Comparison of ENCODE assay signal across 9 mouse cellular contexts in the genomic region with DNA sequence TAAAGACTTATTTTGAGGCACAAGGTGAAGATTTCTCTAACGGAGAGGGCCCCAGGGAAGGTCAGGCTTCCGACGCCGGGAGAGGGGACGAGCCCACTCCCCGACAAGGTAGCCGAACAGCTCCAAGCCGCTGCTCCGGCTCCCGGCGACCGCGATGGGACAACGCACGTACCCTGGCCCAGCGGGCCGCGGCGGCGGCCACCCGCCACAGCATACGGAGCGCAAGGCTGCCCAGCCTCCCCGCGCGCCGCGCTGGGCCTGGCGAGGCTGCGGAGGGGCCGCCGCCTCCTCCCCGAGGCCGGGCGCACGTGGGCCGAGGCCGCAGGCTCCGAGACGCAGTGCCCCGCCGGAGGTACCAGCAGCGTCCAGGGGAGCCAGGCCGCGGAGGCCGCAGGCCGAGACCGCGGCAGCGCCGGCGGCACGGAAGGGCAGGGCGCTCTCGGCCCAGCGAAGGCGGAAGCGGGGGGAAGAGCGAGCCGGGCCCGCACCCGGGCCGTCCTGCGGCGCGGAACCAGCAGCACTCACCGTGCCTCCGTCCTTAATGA. TPM values are rescaled to one million over a fixed set of nuclear protein-coding genes. Genes with fewer than 3 reads are reported as not detected.
DNase-seq lines count a peak whose midpoint lies in the region; ATAC-seq and TF ChIP-seq lines count a peak whose summit lies in the region.
"Had no signal": no experiment of that assay in that cellular context is flagged by ENCODE, and none has a peak within 500 bp of the region (broad histone marks: within the 10 kb centered on the region; RNA-seq: fewer than 3 reads in every experiment).

No protein-coding gene starts in this region.

- peak overlapping the region; percentile 52 for H3K27ac ChIP-seq in kidney, adult 2 months (ENCODE audit: insufficient read depth, low read depth, low read length)
- peak overlapping the region; percentile 93 for H3K27ac ChIP-seq in embryonic facial prominence, embryonic 13.5 days
- peak overlapping the region; percentile 97 for H3K27ac ChIP-seq in hindbrain, embryonic 13.5 days
- peak overlapping the region; percentile 68 for H3K27ac ChIP-seq in liver, embryonic 14.5 days
- peak overlapping the region; percentile 97 for H3K27ac ChIP-seq in stomach, embryonic 14.5 days (ENCODE audit: low read length)

- ATAC-seq in G1E (ENCODE audit: extremely low read depth, insufficient number of reproducible peaks, low FRiP score, poor library complexity, severe bottlenecking): no peak; the same call in 1 of the 2 replicates
- ATAC-seq in embryonic facial prominence, embryonic 13.5 days (ENCODE audit: insufficient number of reproducible peaks, insufficient read depth, low FRiP score, low TSS enrichment, low read depth): peak; percentile 80
- peak; percentile 91 for ATAC-seq in hindbrain, embryonic 13.5 days (ENCODE audit: low FRiP score)
- peak; percentile 80 for ATAC-seq in liver, embryonic 14.5 days (ENCODE audit: insufficient read depth)
- peak; percentile 85 for ATAC-seq in stomach, embryonic 14.5 days (ENCODE audit: insufficient number of reproducible peaks, insufficient read depth, low FRiP score, low read depth)

- H3K4me2 ChIP-seq in embryonic facial prominence, embryonic 13.5 days: peak overlapping the region; percentile 64
- H3K4me2 ChIP-seq in hindbrain, embryonic 13.5 days: peak overlapping the region; percentile 64
- peak overlapping the region; percentile 74 for H3K4me2 ChIP-seq in liver, embryonic 14.5 days (ENCODE audit: low read depth)
- H3K4me2 ChIP-seq in stomach, embryonic 14.5 days (replicated peaks; ENCODE audit: low read depth, low read length): peak overlapping the region; percentile 79

- TF ChIP-seq POLR2A in kidney, adult 2 months (IDR thresholded peaks at IDR 0.05; ENCODE audit: low read depth, low read length): no peak

- H3K9ac ChIP-seq in embryonic facial prominence, embryonic 13.5 days: peak overlapping the region; percentile 98
- peak overlapping the region; percentile 96 for H3K9ac ChIP-seq in hindbrain, embryonic 13.5 days
- H3K9ac ChIP-seq in liver, embryonic 14.5 days (replicated peaks): peak overlapping the region; percentile 89
- H3K9ac ChIP-seq in stomach, embryonic 14.5 days (replicated peaks; ENCODE audit: low read depth, low read length): peak overlapping the region; percentile 92

- peak overlapping the region; percentile 87 for H3K4me3 ChIP-seq in kidney, adult 2 months (ENCODE audit: insufficient read depth, low read depth, low read length)
- peak overlapping the region; percentile 99 for H3K4me3 ChIP-seq in G1E (ENCODE audit: low read depth, low read length)
- peak overlapping the region; percentile 96 for H3K4me3 ChIP-seq in embryonic facial prominence, embryonic 13.5 days
- H3K4me3 ChIP-seq in hindbrain, embryonic 13.5 days: peak overlapping the region; percentile 94
- peak overlapping the region; percentile 76 to 88 for H3K4me3 ChIP-seq in liver, embryonic 14.5 days (ENCODE audit: insufficient read depth in 1 of 2, low read depth in 2 of 2, low read length in 2 of 2)
- H3K4me3 ChIP-seq in stomach, embryonic 14.5 days (ENCODE audit: low read depth, low read length): peak overlapping the region; percentile 74

- no peak for TF ChIP-seq CTCF in kidney, adult 2 months (conservative IDR thresholded peaks at IDR 0.05; ENCODE audit: insufficient read depth, insufficient read length, low read depth, low read length)
- no peak for TF ChIP-seq CTCF in G1E (IDR thresholded peaks at IDR 0.05; ENCODE audit: low read depth, low read length)
- no peak for TF ChIP-seq CTCF in liver, embryonic 14.5 days (IDR thresholded peaks at IDR 0.05; ENCODE audit: low read depth)

- H3K9me3 ChIP-seq in G1E (replicated peaks): no peaks in the 10 kb centered on the region
- no peaks in the 10 kb centered on the region for H3K9me3 ChIP-seq in embryonic facial prominence, embryonic 13.5 days
- H3K9me3 ChIP-seq in hindbrain, embryonic 13.5 days: no peaks in the 10 kb centered on the region
- H3K9me3 ChIP-seq in liver, embryonic 14.5 days (ENCODE audit: control insufficient read depth, low read length): no peaks in the 10 kb centered on the region
- H3K9me3 ChIP-seq in stomach, embryonic 14.5 days (ENCODE audit: control insufficient read depth, low read depth, low read length): no peaks in the 10 kb centered on the region

- H3K4me1 ChIP-seq in kidney, adult 2 months (ENCODE audit: control insufficient read depth, insufficient read depth, low read length): peaks cover 19% of the 10 kb centered on the region; the same call in 1 of the 2 replicates
- H3K4me1 ChIP-seq in G1E (ENCODE audit: insufficient read depth, low read depth, low read length): peaks cover 44% of the 10 kb centered on the region
- H3K4me1 ChIP-seq in embryonic facial prominence, embryonic 13.5 days: peaks cover 32% of the 10 kb centered on the region
- peaks cover 40% of the 10 kb centered on the region for H3K4me1 ChIP-seq in hindbrain, embryonic 13.5 days (replicated peaks)
- H3K4me1 ChIP-seq in liver, embryonic 14.5 days (replicated peaks; ENCODE audit: control insufficient read depth in 2 of 2, insufficient read depth in 2 of 2, low read length in 1 of 2): peaks cover 24 to 35% of the 10 kb centered on the region in 2 experiments
- H3K4me1 ChIP-seq in stomach, embryonic 14.5 days (ENCODE audit: control insufficient read depth, insufficient read depth, low read length): 0 out of 2 replicates have a peak, but pooled peaks cover 6% of the 10 kb centered on the region

- DNase-seq in kidney, adult 2 months: no peak
- no peak for DNase-seq in kidney, adult 11 months
- DNase-seq in G1E (ENCODE audit: low spot score): peak; percentile 52
- peak; percentile 30 to 36 (median 30) for DNase-seq in liver, embryonic 14.5 days (ENCODE audit: low read depth in 3 of 3, low spot score in 3 of 3)
- no peak for DNase-seq in spleen, adult 12 weeks (ENCODE audit: low spot score)

- no peaks in the 10 kb centered on the region for H3K36me3 ChIP-seq in kidney, adult 2 months (ENCODE audit: control insufficient read depth, insufficient read depth, low read length)
- peaks cover 44% of the 10 kb centered on the region for H3K36me3 ChIP-seq in G1E (replicated peaks)
- no peaks in the 10 kb centered on the region for H3K36me3 ChIP-seq in embryonic facial prominence, embryonic 13.5 days
- no peaks in the 10 kb centered on the region for H3K36me3 ChIP-seq in hindbrain, embryonic 13.5 days
- H3K36me3 ChIP-seq in liver, embryonic 14.5 days (replicated peaks; ENCODE audit: control insufficient read depth, insufficient read depth, low read depth): no peaks in the 10 kb centered on the region
- no peaks in the 10 kb centered on the region for H3K36me3 ChIP-seq in stomach, embryonic 14.5 days (ENCODE audit: control insufficient read depth, insufficient read depth, low read length)

- no peak for TF ChIP-seq EP300 in liver, embryonic 14.5 days (IDR thresholded peaks at IDR 0.05; ENCODE audit: low read depth)

- under 1% methylated on average over 67 of the region's 68 CpGs for WGBS in kidney, adult 2 months
- WGBS in embryonic facial prominence, embryonic 13.5 days: under 1% methylated on average over 68 of the region's 68 CpGs
- 0% methylated on average over 59 of the region's 68 CpGs for WGBS in hindbrain, embryonic 13.5 days
- WGBS in liver, embryonic 14.5 days (ENCODE audit: insufficient replicate concordance): under 1% methylated on average over 65 of the region's 68 CpGs
- WGBS in stomach, embryonic 14.5 days: under 1% methylated on average over 45 of the region's 68 CpGs

- no peaks in the 10 kb centered on the region for H3K27me3 ChIP-seq in kidney, adult 2 months (replicated peaks; ENCODE audit: control insufficient read depth, insufficient read depth, low read length)
- H3K27me3 ChIP-seq in G1E (ENCODE audit: insufficient read depth, low read length): no peaks in the 10 kb centered on the region
- H3K27me3 ChIP-seq in embryonic facial prominence, embryonic 13.5 days: no peaks in the 10 kb centered on the region
- H3K27me3 ChIP-seq in hindbrain, embryonic 13.5 days: no peaks in the 10 kb centered on the region
- no peaks in the 10 kb centered on the region for H3K27me3 ChIP-seq in liver, embryonic 14.5 days (ENCODE audit: control insufficient read depth, insufficient read depth, low read length)
- no peaks in the 10 kb centered on the region for H3K27me3 ChIP-seq in stomach, embryonic 14.5 days (ENCODE audit: control insufficient read depth, insufficient read depth, low read length)

RNA-seq across cellular contexts. Expression of gene Mfsd14a, which starts 0.5 kb away (rescaled TPM):
- polyA plus RNA-seq in kidney, adult 2 months (2012; rRNA removed): 27.5 and 27.8 TPM in 2 replicates
- total RNA-seq in G1E (2014; fragmentation: Nextera tagmentation): 73.6 and 75.9 TPM in 2 replicates
- total RNA-seq in G1E (2017): 86.5 and 87.0 TPM in 2 replicates
- polyA plus RNA-seq in G1E (2012): 12.4 and 15.0 TPM in 2 replicates
- 78.5 and 80.5 TPM in 2 replicates for polyA plus RNA-seq in embryonic facial prominence, embryonic 13.5 days (2015; fragmentation: Nextera tagmentation; extraction: Ambion mirVana)
- polyA plus RNA-seq in hindbrain, embryonic 13.5 days (2015; fragmentation: Nextera tagmentation; extraction: Ambion mirVana): 62.6 and 63.3 TPM in 2 replicates
- polyA plus RNA-seq in liver, embryonic 14.5 days (2012; rRNA removed): 12.3 and 15.5 TPM in 2 replicates
- 33.0 and 35.1 TPM in 2 replicates for polyA plus RNA-seq in liver, embryonic 14.5 days (2014; fragmentation: Nextera tagmentation; extraction: Ambion mirVana)
- polyA plus RNA-seq in stomach, embryonic 14.5 days (2014; fragmentation: Nextera tagmentation; extraction: Ambion mirVana): 96.8 and 102 TPM in 2 replicates

RNA-seq across cellular contexts. Expression of gene Gm43191, which starts 19.1 kb away (rescaled TPM):
- polyA plus RNA-seq in kidney, adult 2 months (2012; rRNA removed): not detected in 2 replicates
- total RNA-seq in G1E (2014; fragmentation: Nextera tagmentation): not detected in 2 replicates
- not detected in 2 replicates for total RNA-seq in G1E (2017)
- polyA plus RNA-seq in G1E (2012): not detected in 2 replicates
- not detected in 2 replicates for polyA plus RNA-seq in embryonic facial prominence, embryonic 13.5 days (2015; fragmentation: Nextera tagmentation; extraction: Ambion mirVana)
- 0.68 and 2.6 TPM in 2 replicates for polyA plus RNA-seq in hindbrain, embryonic 13.5 days (2015; fragmentation: Nextera tagmentation; extraction: Ambion mirVana)
- not detected in 2 replicates for polyA plus RNA-seq in liver, embryonic 14.5 days (2012; rRNA removed)
- not detected in 2 replicates for polyA plus RNA-seq in liver, embryonic 14.5 days (2014; fragmentation: Nextera tagmentation; extraction: Ambion mirVana)
- not detected in 2 replicates for polyA plus RNA-seq in stomach, embryonic 14.5 days (2014; fragmentation: Nextera tagmentation; extraction: Ambion mirVana)
- polyA plus RNA-seq: brain, embryonic 14.5 days had no signal

RNA-seq across cellular contexts. Expression of gene Trmt13, which starts 47.6 kb away (rescaled TPM):
- polyA plus RNA-seq in kidney, adult 2 months (2012; rRNA removed): 2.8 TPM in 2 replicates
- total RNA-seq in G1E (2014; fragmentation: Nextera tagmentation): 32.1 and 42.9 TPM in 2 replicates
- total RNA-seq in G1E (2017): 34.5 and 35.8 TPM in 2 replicates
- polyA plus RNA-seq in G1E (2012): 2.2 and 3.8 TPM in 2 replicates
- 44.3 and 44.8 TPM in 2 replicates for polyA plus RNA-seq in embryonic facial prominence, embryonic 13.5 days (2015; fragmentation: Nextera tagmentation; extraction: Ambion mirVana)
- 29.8 and 30.3 TPM in 2 replicates for polyA plus RNA-seq in hindbrain, embryonic 13.5 days (2015; fragmentation: Nextera tagmentation; extraction: Ambion mirVana)
- polyA plus RNA-seq in liver, embryonic 14.5 days (2012; rRNA removed): 3.7 and 7.3 TPM in 2 replicates
- polyA plus RNA-seq in liver, embryonic 14.5 days (2014; fragmentation: Nextera tagmentation; extraction: Ambion mirVana): 5.2 and 7.8 TPM in 2 replicates
- polyA plus RNA-seq in stomach, embryonic 14.5 days (2014; fragmentation: Nextera tagmentation; extraction: Ambion mirVana): 33.5 and 36.6 TPM in 2 replicates

RNA-seq across cellular contexts. Expression of gene Slc35a3, which starts 50.7 kb away (rescaled TPM):
- 15.7 and 17.5 TPM in 2 replicates for polyA plus RNA-seq in kidney, adult 2 months (2012; rRNA removed)
- 52.6 and 54.6 TPM in 2 replicates for total RNA-seq in G1E (2014; fragmentation: Nextera tagmentation)
- total RNA-seq in G1E (2017): 56.8 and 60.9 TPM in 2 replicates
- polyA plus RNA-seq in G1E (2012): 11.3 and 13.4 TPM in 2 replicates
- polyA plus RNA-seq in embryonic facial prominence, embryonic 13.5 days (2015; fragmentation: Nextera tagmentation; extraction: Ambion mirVana): 8.7 and 10.4 TPM in 2 replicates
- polyA plus RNA-seq in hindbrain, embryonic 13.5 days (2015; fragmentation: Nextera tagmentation; extraction: Ambion mirVana): 6.1 and 7.6 TPM in 2 replicates
- polyA plus RNA-seq in liver, embryonic 14.5 days (2012; rRNA removed): 6.1 and 7.6 TPM in 2 replicates
- 6.0 and 6.5 TPM in 2 replicates for polyA plus RNA-seq in liver, embryonic 14.5 days (2014; fragmentation: Nextera tagmentation; extraction: Ambion mirVana)
- polyA plus RNA-seq in stomach, embryonic 14.5 days (2014; fragmentation: Nextera tagmentation; extraction: Ambion mirVana): 22.4 and 26.7 TPM in 2 replicates

Comparison
In these comparisons a context has a peak if more than half of its experiments do, and no peak if none do; other contexts are left out.
1. DNase-seq: peak in G1E (single experiment) and liver, embryonic 14.5 days (3 of 3); none in kidney, adult 2 months (single experiment), kidney, adult 11 months (single experiment) and spleen, adult 12 weeks (single experiment).
2. Peak in every context shown above with its lines, with median percentiles within 50 percentile points of each other: H3K27ac ChIP-seq, H3K4me3 ChIP-seq, H3K4me2 ChIP-seq and H3K9ac ChIP-seq.